Mouse (Mus musculus) heart, embryonic 14.5 days (tissue): ENCODE results near the gene Dclk3. TPM values are rescaled to one million over a fixed set of nuclear protein-coding genes. Genes with fewer than 3 reads are reported as not detected.

Source experiments
- ATAC-seq: fragments of 200-750 bp; cut with Nextera tagmentation; 2 replicates; pipeline ENCODE4 v1.8.0; 2017; ENCODE audit warnings: low read depth, moderate TSS enrichment; ENCODE audit not compliant: insufficient number of reproducible peaks, insufficient read depth, low FRiP score
- H3K27ac ChIP-seq, 2 experiments: fragments of 200-500 bp in 1 of 2; fragments of 300-500 bp in 1 of 2; sonication (generic) in 1 of 2; replicated peaks in 1 of 2; 2 replicates each; pipeline ENCODE4 v1.5.1; 2012 to 2014; ENCODE audit warnings: low read depth in 2 of 2, low read length in 2 of 2, control low read depth in 1 of 2, mild to moderate bottlenecking in 1 of 2, mixed read lengths in 1 of 2; ENCODE audit not compliant: control insufficient read depth in 1 of 2, insufficient read depth in 1 of 2
- H3K27me3 ChIP-seq: fragments of 300-500 bp; sonication (generic); 2 replicates; pipeline ENCODE4 v1.6.1; 2014; ENCODE audit warnings: mild to moderate bottlenecking, low read length, control low read depth; ENCODE audit not compliant: control insufficient read depth, insufficient read depth
- H3K36me3 ChIP-seq: fragments of 300-500 bp; sonication (generic); 2 replicates; pipeline ENCODE4 v1.6.1; 2014; ENCODE audit warnings: mild to moderate bottlenecking, control low read depth, low read length, mixed read lengths; ENCODE audit not compliant: control insufficient read depth, insufficient read depth
- H3K4me1 ChIP-seq, 2 experiments: fragments of 200-500 bp in 1 of 2; fragments of 300-500 bp in 1 of 2; sonication (generic) in 1 of 2; 2 replicates each; pipeline ENCODE4 v1.6.1; 2012 to 2014; ENCODE audit warnings: low read length in 2 of 2, control low read depth in 1 of 2, mixed read lengths in 1 of 2; ENCODE audit not compliant: control insufficient read depth in 2 of 2, insufficient read depth in 2 of 2
- H3K4me2 ChIP-seq: fragments of 300-500 bp; sonication (generic); 2 replicates; pipeline ENCODE4 v1.6.1; 2014; ENCODE audit warnings: mild to moderate bottlenecking, low read length
- H3K4me3 ChIP-seq, 2 experiments: fragments of 200-500 bp in 1 of 2; fragments of 300-500 bp in 1 of 2; sonication (generic) in 1 of 2; 2 replicates each; pipeline ENCODE4 v1.5.1; 2012 to 2014; ENCODE audit warnings: low read length in 2 of 2, mild to moderate bottlenecking in 2 of 2, control low read depth in 1 of 2, low read depth in 1 of 2, moderate library complexity in 1 of 2; ENCODE audit not compliant: control insufficient read depth in 1 of 2, insufficient read depth in 1 of 2
- H3K9ac ChIP-seq: fragments of 300-500 bp; sonication (generic); 2 replicates; pipeline ENCODE4 v1.6.1; 2014; ENCODE audit warnings: mild to moderate bottlenecking, low read length
- H3K9me3 ChIP-seq: fragments of 300-500 bp; sonication (generic); 2 replicates; pipeline ENCODE4 v1.6.1; 2016; ENCODE audit warnings: low read length, control low read depth; ENCODE audit not compliant: control insufficient read depth
- WGBS: fragments of 180-500 bp; shearing (Covaris S2); extraction: QIAGEN DNeasy Blood & Tissue Kit; methylation state at CpG from one replicate; pipeline ENCODE4 v1.1.7; 2014; 5-methylcytosine and 5-hydroxymethylcytosine counted together
- polyA plus RNA-seq: library from polyadenylated mRNA; unstranded; fragments of >200 nt; fragmentation: Nextera tagmentation; extraction: Ambion mirVana; gene quantifications from 2 replicates; pipeline ENCODE4 v1.2.1, GENCODE M21; 2014

Dclk3 gene
- polyA plus RNA-seq, 1 experiment from 2014 or later: 0.88 TPM

DNA sequence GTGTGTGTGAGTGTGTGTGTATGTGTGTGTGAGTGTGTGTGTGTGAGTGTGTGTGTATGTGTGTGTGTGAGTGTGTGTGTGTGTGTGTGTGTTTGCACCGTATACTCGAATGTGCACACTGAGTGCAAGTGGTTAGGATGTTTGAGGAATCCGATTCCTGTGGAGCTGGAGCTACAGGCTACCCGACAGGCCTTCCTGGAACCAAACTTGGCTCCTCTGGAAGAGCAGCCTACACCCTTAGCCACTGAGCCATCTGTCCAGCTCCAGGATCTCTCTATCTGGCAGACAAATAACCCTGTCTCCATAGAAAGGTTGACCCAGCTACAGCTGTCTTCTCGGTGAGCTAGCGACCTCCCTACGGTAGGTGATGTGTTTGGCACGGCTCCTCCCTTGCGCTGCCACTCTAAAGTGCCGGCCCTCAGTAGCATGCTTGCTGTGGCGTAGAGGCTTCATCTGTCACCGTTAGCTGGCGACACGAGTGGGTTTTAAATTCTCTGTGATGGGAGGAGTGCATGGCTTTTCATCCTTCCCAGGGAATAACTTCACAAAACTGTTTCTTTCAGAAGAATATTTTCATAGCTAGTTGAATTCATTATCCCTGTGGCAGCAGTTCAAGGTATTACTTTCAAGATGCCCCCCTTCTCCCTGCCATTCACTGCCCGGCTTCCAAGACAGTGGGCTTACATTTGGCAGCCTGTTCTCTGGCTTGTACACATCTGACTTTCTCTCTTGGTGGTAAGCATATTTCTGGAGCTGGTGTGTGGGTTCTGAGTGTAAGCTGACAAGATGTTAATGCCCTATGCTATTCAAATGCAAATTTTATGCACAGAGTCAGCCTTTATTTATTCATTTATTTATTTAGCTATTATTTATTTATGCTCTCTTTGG, 75.9 kb downstream of the Dclk3 start:
- Histone ChIP-seq H3K9me3 (no peaks in the 10 kb centered on the region), H3K9ac (no peak overlapping the region), H3K27me3 (no peaks in the 10 kb centered on the region), H3K4me2 (no peak overlapping the region), H3K27ac (no peak overlapping the region), H3K36me3 (no peaks in the 10 kb centered on the region), H3K4me3 (no peak overlapping the region), H3K4me1 (no peaks in the 10 kb centered on the region)
- WGBS: 68% methylated on average over 15 of the region's 15 CpGs
- ATAC-seq: no peak

DNA sequence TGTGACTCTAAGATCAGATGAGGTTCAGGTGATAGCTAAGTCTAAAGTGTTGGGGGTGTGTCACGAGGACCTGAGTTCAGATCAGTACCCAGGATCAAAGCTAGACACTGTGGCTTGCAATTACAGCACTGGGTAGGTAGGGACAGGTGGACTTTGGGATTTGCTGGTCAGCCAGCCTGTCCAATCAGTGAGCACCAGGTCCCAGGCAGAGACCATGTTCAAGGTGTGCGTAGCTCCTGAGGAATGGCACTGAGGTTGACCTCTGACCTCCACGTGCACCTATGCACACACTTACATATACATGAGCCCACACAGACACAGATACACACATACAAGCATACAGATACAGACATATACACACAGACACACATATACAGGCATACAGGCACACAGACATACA, 76.7 kb downstream of the Dclk3 start:
- no peak overlapping the region for H3K27ac ChIP-seq
- H3K9ac ChIP-seq: no peak overlapping the region
- whole genome bisulfite sequencing: 76% methylated on average over 3 of the region's 3 CpGs
- H3K36me3 ChIP-seq: no peaks in the 10 kb centered on the region
- H3K27me3 ChIP-seq: no peaks in the 10 kb centered on the region
- no peaks in the 10 kb centered on the region for H3K4me1 ChIP-seq
- ATAC-seq: no peak
- no peak overlapping the region for H3K4me2 ChIP-seq
- no peaks in the 10 kb centered on the region for H3K9me3 ChIP-seq
- H3K4me3 ChIP-seq: no peak overlapping the region

DNA sequence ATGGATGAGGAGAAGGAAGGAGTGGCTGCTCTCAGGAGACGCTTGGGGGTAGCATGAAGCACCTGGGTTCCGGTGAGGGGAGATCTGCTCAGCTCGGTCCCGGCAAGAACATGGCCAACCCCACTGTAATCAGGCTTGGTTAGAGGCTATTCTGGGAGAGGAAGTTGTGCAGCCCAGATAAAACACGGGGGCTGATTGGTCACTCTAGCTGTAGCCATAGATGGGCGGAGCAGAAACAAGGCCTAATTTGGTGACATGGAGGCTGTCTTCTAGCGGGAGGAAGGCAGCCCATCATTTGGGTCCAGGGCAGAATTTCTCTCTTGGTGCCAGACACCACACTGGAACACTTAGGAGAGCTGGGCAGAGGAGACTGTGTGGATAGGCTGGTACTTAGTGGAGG, 83.3 kb downstream of the Dclk3 start:
- Histone ChIP-seq H3K4me1 (no peaks in the 10 kb centered on the region), H3K9me3 (no peaks in the 10 kb centered on the region), H3K9ac (no peak overlapping the region), H3K4me3 (no peak overlapping the region), H3K36me3 (no peaks in the 10 kb centered on the region), H3K27me3 (no peaks in the 10 kb centered on the region), H3K4me2 (no peak overlapping the region), H3K27ac (no peak overlapping the region)
- ATAC-seq: no peak
- WGBS: 67% methylated on average over 7 of the region's 7 CpGs

DNA sequence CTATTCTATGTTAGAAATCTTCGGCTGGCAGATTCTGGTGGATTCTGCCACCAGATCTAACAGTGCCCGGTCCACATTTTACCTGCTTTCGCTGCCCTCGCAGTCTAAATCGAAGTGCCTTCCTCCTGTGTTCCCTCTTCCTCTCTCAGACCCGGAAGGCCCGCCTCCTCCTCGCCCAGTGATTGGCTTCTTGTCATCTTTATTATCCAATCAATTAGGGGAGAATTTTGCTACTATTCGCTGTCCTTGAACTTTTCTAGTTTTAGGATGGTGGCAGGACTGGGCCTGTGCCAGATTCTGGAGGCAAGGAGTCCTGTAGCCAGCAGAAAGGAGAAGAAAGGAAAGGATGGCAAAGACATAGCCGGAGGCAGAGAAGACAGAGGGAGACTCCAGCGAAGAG, 84.2 kb downstream of the Dclk3 start:
- H3K4me3 ChIP-seq: no peak overlapping the region
- H3K4me1 ChIP-seq: no peaks in the 10 kb centered on the region
- no peak overlapping the region for H3K4me2 ChIP-seq
- no peak for ATAC-seq
- WGBS: 90% methylated on average over 11 of the region's 11 CpGs
- no peaks in the 10 kb centered on the region for H3K27me3 ChIP-seq
- H3K9me3 ChIP-seq: no peaks in the 10 kb centered on the region
- H3K9ac ChIP-seq: no peak overlapping the region
- no peak overlapping the region for H3K27ac ChIP-seq
- H3K36me3 ChIP-seq: no peaks in the 10 kb centered on the region

DNA sequence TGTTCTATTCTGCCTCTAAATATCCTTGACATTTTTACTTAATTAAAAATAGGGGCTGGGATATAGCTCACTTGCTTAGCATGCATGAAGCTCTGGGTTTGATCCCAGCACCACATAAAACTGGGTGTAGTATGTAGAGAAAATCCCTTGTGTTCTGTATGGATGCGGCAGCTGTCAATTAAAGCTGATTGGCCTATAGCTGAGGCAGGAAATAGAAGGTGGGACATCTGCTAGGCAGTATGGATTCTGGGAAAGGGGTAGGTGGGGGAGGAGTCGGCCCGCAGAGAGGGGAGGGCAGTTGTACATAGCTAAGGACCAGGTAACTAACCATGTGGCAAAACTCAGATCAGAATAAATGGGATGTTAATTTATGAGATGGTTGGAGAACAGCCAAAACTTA, 85.0 kb downstream of the Dclk3 start:
- H3K36me3 ChIP-seq: no peaks in the 10 kb centered on the region
- no peaks in the 10 kb centered on the region for H3K27me3 ChIP-seq
- ATAC-seq: no peak
- H3K27ac ChIP-seq: no peak overlapping the region
- no peak overlapping the region for H3K4me3 ChIP-seq
- no peak overlapping the region for H3K9ac ChIP-seq
- no peak overlapping the region for H3K4me2 ChIP-seq
- no peaks in the 10 kb centered on the region for H3K9me3 ChIP-seq
- 91% methylated on average over 3 of the region's 3 CpGs for WGBS
- no peaks in the 10 kb centered on the region for H3K4me1 ChIP-seq

DNA sequence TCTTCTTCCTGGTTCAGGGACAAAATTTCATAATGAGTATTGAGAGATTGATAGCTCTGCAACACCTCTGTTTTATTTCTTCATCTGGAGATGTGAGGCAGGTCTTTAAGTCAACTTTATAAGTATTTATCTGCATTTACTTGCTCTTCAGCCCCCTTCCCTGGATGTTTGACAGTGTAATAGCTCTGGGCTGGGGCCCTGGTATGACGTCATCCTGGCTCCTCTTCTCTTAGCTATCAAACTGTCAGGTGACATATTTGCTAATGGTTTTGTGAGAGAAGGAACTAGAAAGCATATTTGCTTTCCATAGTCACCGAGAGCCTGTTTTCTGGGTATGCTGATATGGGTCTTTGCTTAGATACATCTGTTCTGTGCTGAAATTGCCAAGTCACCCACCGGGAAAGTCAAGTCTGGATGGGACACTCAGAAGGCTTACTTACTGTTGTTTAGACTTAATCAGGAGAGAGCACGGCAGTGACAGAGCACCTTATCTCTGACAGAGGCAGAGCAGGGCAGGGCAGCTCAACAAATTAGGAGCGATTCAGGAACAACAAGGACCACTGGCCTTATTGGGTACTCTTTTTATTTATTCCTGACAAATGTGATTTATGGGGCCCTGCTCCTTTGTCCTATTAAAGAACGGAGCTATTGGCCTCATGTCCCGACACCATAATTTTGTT, 96.0 kb downstream of the Dclk3 start:
- 35% methylated on average over 7 of the region's 7 CpGs for WGBS
- H3K9me3 ChIP-seq: no peaks in the 10 kb centered on the region
- no peaks in the 10 kb centered on the region for H3K27me3 ChIP-seq
- no peak overlapping the region for H3K4me3 ChIP-seq
- ATAC-seq: no peak
- H3K9ac ChIP-seq: no peak overlapping the region
- H3K4me1 ChIP-seq: 0 out of 4 replicates have a peak, but pooled peaks cover 0 to 5% of the 10 kb centered on the region in 2 experiments
- H3K27ac ChIP-seq: no peak overlapping the region
- no peaks in the 10 kb centered on the region for H3K36me3 ChIP-seq
- H3K4me2 ChIP-seq: no peak overlapping the region

DNA sequence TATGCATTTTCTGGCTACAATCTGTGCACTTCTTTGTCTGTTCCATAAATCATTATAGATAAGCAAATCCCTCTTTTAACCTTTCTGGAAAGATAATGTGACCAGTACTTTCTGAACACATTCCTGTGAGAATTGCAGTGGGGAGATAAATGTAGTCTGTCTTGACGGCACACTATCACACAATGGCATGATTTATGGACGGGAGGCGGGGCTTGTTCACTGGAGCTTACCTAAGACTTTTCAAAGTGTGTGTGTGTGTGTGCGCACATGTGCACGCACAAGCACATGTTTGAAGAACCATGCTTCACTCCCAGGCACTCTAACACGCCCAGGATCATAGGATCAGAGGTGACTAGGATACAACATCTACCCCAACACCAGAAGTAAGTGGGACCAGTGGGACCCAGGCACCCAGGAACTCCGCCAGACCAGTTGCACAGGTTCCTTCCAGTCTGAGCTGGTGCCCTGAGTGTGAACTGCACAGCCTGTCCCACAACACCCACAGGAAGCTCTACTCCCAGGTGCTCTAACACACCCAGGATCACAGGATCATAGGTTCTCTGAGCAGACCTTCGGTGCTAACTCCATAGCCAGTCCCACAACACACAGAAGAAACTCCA, 96.7 kb downstream of the Dclk3 start:
- Histone ChIP-seq H3K27me3 (no peaks in the 10 kb centered on the region), H3K27ac (no peak overlapping the region), H3K36me3 (no peaks in the 10 kb centered on the region), H3K9ac (no peak overlapping the region), H3K4me1 (0 out of 4 replicates have a peak, but pooled peaks cover 0 to 5% of the 10 kb centered on the region in 2 experiments), H3K9me3 (no peaks in the 10 kb centered on the region), H3K4me3 (no peak overlapping the region), H3K4me2 (no peak overlapping the region)
- WGBS: 75% methylated on average over 8 of the region's 8 CpGs
- ATAC-seq: no peak
